Mouse (Mus musculus): ENCODE measurements around the gene Palm2. TPM values are rescaled to one million over a fixed set of nuclear protein-coding genes. Genes with fewer than 3 reads are reported as not detected.

Gene Palm2
- polyA plus RNA-seq, 1 experiment from 2014 or later = 1.5 TPM

DNA sequence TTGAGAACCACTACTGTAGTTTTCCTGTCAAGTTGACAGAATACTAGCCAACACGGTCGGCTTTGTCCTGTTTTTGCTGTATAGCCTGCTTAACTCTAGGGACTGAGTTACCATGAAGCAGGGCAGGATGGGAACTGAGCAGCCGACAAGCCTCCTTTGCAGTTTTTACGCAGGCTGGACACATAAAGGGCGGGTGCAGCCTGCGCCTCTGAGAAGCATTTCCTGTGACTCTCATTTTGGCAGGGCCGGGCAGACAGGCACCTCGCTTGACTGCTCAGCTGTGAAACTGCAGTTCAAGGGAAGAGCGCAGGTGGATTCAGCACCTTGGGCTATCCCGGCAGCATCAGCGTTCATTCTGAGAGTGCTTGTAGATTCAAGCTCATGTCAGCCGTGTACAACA is 247.5 kb downstream of the Palm2 start:
- H3K4me1 ChIP-seq (replicated peaks; ENCODE audit: control insufficient read depth, insufficient read depth) = no peaks in the 10 kb centered on the region
- no peaks in the 10 kb centered on the region for H3K27me3 ChIP-seq (ENCODE audit: control insufficient read depth, insufficient read depth, low read length)
- H3K36me3 ChIP-seq (ENCODE audit: control insufficient read depth, insufficient read depth, low read length) = no peaks in the 10 kb centered on the region
- H3K4me3 ChIP-seq (ENCODE audit: low read depth, low read length) = no peak overlapping the region
- ATAC-seq (ENCODE audit: low FRiP score, low TSS enrichment) (no peak), DNase-seq (ENCODE audit: low spot score) (no peak)
- WGBS = 77% methylated on average over 12 of the region's 12 CpGs
- H3K27ac ChIP-seq (replicated peaks) = no peak overlapping the region
- TF ChIP-seq EP300 (optimal IDR thresholded peaks at IDR 0.05) (no peak), CTCF (IDR thresholded peaks at IDR 0.05; ENCODE audit: low read depth) (no peak)
- no peak overlapping the region for H3K4me2 ChIP-seq (replicated peaks; ENCODE audit: low read depth)
- no peaks in the 10 kb centered on the region for H3K9me3 ChIP-seq (ENCODE audit: control insufficient read depth, low read length)
- H3K9ac ChIP-seq (ENCODE audit: low read length) = no peak overlapping the region

- no peak for ATAC-seq (ENCODE audit: low FRiP score, low TSS enrichment)
- Histone ChIP-seq H3K27me3 (ENCODE audit: control insufficient read depth, insufficient read depth, low read length) (no peaks in the 10 kb centered on the region), H3K9me3 (ENCODE audit: control insufficient read depth, low read length) (no peaks in the 10 kb centered on the region), H3K9ac (ENCODE audit: low read length) (no peak overlapping the region), H3K4me1 (replicated peaks; ENCODE audit: control insufficient read depth, insufficient read depth) (no peaks in the 10 kb centered on the region), H3K36me3 (ENCODE audit: control insufficient read depth, insufficient read depth, low read length) (no peaks in the 10 kb centered on the region), H3K4me2 (replicated peaks; ENCODE audit: low read depth) (no peak overlapping the region), H3K4me3 (ENCODE audit: low read depth, low read length) (no peak overlapping the region), H3K27ac (replicated peaks) (no peak overlapping the region)
- DNase-seq (ENCODE audit: low spot score) = no peak
- no peak for TF ChIP-seq EP300 (optimal IDR thresholded peaks at IDR 0.05)
- TF ChIP-seq CTCF (IDR thresholded peaks at IDR 0.05; ENCODE audit: low read depth) = no peak
- 90% methylated on average over 2 of the region's 2 CpGs for WGBS
Measured at GRCm38 (mm10) chr4:57682341-57682740, 248.3 kb downstream of the Palm2 start.

- Histone ChIP-seq H3K4me1 (replicated peaks; ENCODE audit: control insufficient read depth, insufficient read depth) (no peaks in the 10 kb centered on the region), H3K9ac (ENCODE audit: low read length) (no peak overlapping the region), H3K4me3 (ENCODE audit: low read depth, low read length) (no peak overlapping the region), H3K36me3 (ENCODE audit: control insufficient read depth, insufficient read depth, low read length) (no peaks in the 10 kb centered on the region), H3K27ac (replicated peaks) (no peak overlapping the region), H3K4me2 (replicated peaks; ENCODE audit: low read depth) (no peak overlapping the region), H3K27me3 (ENCODE audit: control insufficient read depth, insufficient read depth, low read length) (no peaks in the 10 kb centered on the region), H3K9me3 (ENCODE audit: control insufficient read depth, low read length) (no peaks in the 10 kb centered on the region)
- TF ChIP-seq EP300 (optimal IDR thresholded peaks at IDR 0.05) = no peak
- DNase-seq (ENCODE audit: low spot score) = no peak
- ATAC-seq (ENCODE audit: low FRiP score, low TSS enrichment) = no peak
- WGBS = 84% methylated on average over 11 of the region's 11 CpGs
Measured at GRCm38 (mm10) chr4:57682944-57683343, 248.9 kb downstream of the Palm2 start.

GRCm38 (mm10) chr4:57684676-57685215 is 250.7 kb downstream of the Palm2 start:
- Histone ChIP-seq H3K4me2 (replicated peaks; ENCODE audit: low read depth) (no peak overlapping the region), H3K27me3 (ENCODE audit: control insufficient read depth, insufficient read depth, low read length) (no peaks in the 10 kb centered on the region), H3K9me3 (ENCODE audit: control insufficient read depth, low read length) (no peaks in the 10 kb centered on the region), H3K4me3 (ENCODE audit: low read depth, low read length) (no peak overlapping the region), H3K27ac (replicated peaks) (no peak overlapping the region), H3K9ac (ENCODE audit: low read length) (peak overlapping the region; percentile 23; the same call in 1 of the 2 replicates), H3K36me3 (ENCODE audit: control insufficient read depth, insufficient read depth, low read length) (no peaks in the 10 kb centered on the region), H3K4me1 (replicated peaks; ENCODE audit: control insufficient read depth, insufficient read depth) (no peaks in the 10 kb centered on the region)
- WGBS = 65% methylated on average over 12 of the region's 12 CpGs
- TF ChIP-seq CTCF (IDR thresholded peaks at IDR 0.05; ENCODE audit: low read depth) (no peak), EP300 (optimal IDR thresholded peaks at IDR 0.05) (no peak)
- no peak for DNase-seq (ENCODE audit: low spot score)
- no peak for ATAC-seq (ENCODE audit: low FRiP score, low TSS enrichment)

- DNase-seq (ENCODE audit: low spot score) (no peak), ATAC-seq (ENCODE audit: low FRiP score, low TSS enrichment) (no peak)
- H3K4me3 ChIP-seq (ENCODE audit: low read depth, low read length) = no peak overlapping the region
- no peaks in the 10 kb centered on the region for H3K36me3 ChIP-seq (ENCODE audit: control insufficient read depth, insufficient read depth, low read length)
- no peak overlapping the region for H3K4me2 ChIP-seq (replicated peaks; ENCODE audit: low read depth)
- no peak overlapping the region for H3K9ac ChIP-seq (ENCODE audit: low read length)
- TF ChIP-seq CTCF (IDR thresholded peaks at IDR 0.05; ENCODE audit: low read depth) (no peak), EP300 (optimal IDR thresholded peaks at IDR 0.05) (no peak)
- WGBS = 58% methylated on average over 3 of the region's 3 CpGs
- no peaks in the 10 kb centered on the region for H3K9me3 ChIP-seq (ENCODE audit: control insufficient read depth, low read length)
- no peak overlapping the region for H3K27ac ChIP-seq (replicated peaks)
- no peaks in the 10 kb centered on the region for H3K27me3 ChIP-seq (ENCODE audit: control insufficient read depth, insufficient read depth, low read length)
- no peaks in the 10 kb centered on the region for H3K4me1 ChIP-seq (replicated peaks; ENCODE audit: control insufficient read depth, insufficient read depth)
Measured at GRCm38 (mm10) chr4:57686736-57687135, 252.7 kb downstream of the Palm2 start.

- TF ChIP-seq EP300 (optimal IDR thresholded peaks at IDR 0.05) (no peak), CTCF (IDR thresholded peaks at IDR 0.05; ENCODE audit: low read depth) (no peak)
- Histone ChIP-seq H3K4me3 (ENCODE audit: low read depth, low read length) (no peak overlapping the region), H3K9ac (ENCODE audit: low read length) (no peak overlapping the region), H3K4me2 (replicated peaks; ENCODE audit: low read depth) (no peak overlapping the region), H3K27ac (replicated peaks) (no peak overlapping the region), H3K9me3 (ENCODE audit: control insufficient read depth, low read length) (no peaks in the 10 kb centered on the region), H3K4me1 (replicated peaks; ENCODE audit: control insufficient read depth, insufficient read depth) (no peaks in the 10 kb centered on the region), H3K36me3 (ENCODE audit: control insufficient read depth, insufficient read depth, low read length) (no peaks in the 10 kb centered on the region), H3K27me3 (ENCODE audit: control insufficient read depth, insufficient read depth, low read length) (no peaks in the 10 kb centered on the region)
- WGBS = 79% methylated on average over 3 of the region's 3 CpGs
- no peak for DNase-seq (ENCODE audit: low spot score)
- ATAC-seq (ENCODE audit: low FRiP score, low TSS enrichment) = no peak
Measured at GRCm38 (mm10) chr4:57687583-57687982, 253.5 kb downstream of the Palm2 start.
